Mouse (Mus musculus) olfactory bulb, adult 2 months (tissue): Measurements from ENCODE around the gene Thbs2. TPM values are rescaled to one million over a fixed set of nuclear protein-coding genes. Genes with fewer than 3 reads are reported as not detected.

ENCODE experiments used
- H3K27ac ChIP-seq: fragments of 200-500 bp; 2 replicates; pipeline ENCODE4 v1.5.1; 2012; ENCODE audit warnings: low read depth, low read length; ENCODE audit not compliant: insufficient read depth
- H3K4me1 ChIP-seq: fragments of 200-500 bp; 2 replicates; pipeline ENCODE4 v1.6.1; 2012; ENCODE audit warnings: low read length; ENCODE audit not compliant: control insufficient read depth, insufficient read depth
- H3K4me3 ChIP-seq: fragments of 200-500 bp; 2 replicates; pipeline ENCODE4 v1.5.1; 2012; ENCODE audit warnings: mild to moderate bottlenecking, low read depth, low read length, moderate library complexity; ENCODE audit not compliant: insufficient read depth
- CTCF ChIP-seq: fragments of 200-500 bp; IDR thresholded peaks from 2 replicates; pipeline ENCODE4 v1.5.1; 2012; ENCODE audit warnings: low read depth, mild to moderate bottlenecking, low read length, moderate library complexity; ENCODE audit not compliant: insufficient read depth
- POLR2A ChIP-seq: fragments of 200-500 bp; IDR thresholded peaks from 2 replicates; pipeline ENCODE4 v1.6.1; 2012; ENCODE audit warnings: mild to moderate bottlenecking, low read depth, low read length, moderate library complexity; ENCODE audit not compliant: insufficient read depth
- WGBS: fragments of 180-500 bp; shearing (Covaris S2); methylation state at CpG from one replicate; pipeline ENCODE4 v1.1.7; 2018; 5-methylcytosine and 5-hydroxymethylcytosine counted together
- polyA plus RNA-seq: library from polyadenylated mRNA; stranded (reverse); fragments of >200 nt; gene quantifications from 2 replicates; pipeline ENCODE4 v1.2.4, GENCODE M21; 2012; ENCODE audit warnings: low replicate concordance; ENCODE audit not compliant: missing spikeins, insufficient read depth, insufficient read length

Thbs2 gene
- polyA plus RNA-seq, 1 experiment = not detected

GRCm38 (mm10) chr17:14720227-14720626, 26.2 kb upstream of the Thbs2 start:
- Histone ChIP-seq H3K27ac (no peak overlapping the region), H3K4me1 (no peaks in the 10 kb centered on the region), H3K4me3 (no peak overlapping the region)
- WGBS = 80% methylated on average over 7 of the region's 7 CpGs
- TF ChIP-seq CTCF = no peak
- TF ChIP-seq POLR2A = no peak

DNA sequence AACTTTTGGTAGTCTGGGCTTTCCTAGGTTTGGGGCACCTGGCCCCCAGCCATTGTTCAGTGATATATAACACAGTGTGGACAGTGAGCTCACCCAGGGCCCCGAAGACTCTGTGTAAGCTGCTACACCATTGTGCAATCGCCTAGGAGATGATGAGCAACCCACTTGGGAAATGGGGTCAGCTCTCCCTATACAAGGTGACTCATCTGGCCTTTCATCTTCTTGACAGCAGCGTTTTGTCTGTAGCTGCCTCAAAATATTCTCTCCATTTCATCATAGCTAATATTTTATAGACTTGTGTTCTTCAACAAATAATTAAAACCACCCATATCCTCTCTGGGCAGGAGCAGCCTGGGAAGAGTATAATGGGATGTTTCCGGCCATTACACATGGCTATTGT, 24.8 kb upstream of the Thbs2 start:
- H3K4me1 ChIP-seq = no peaks in the 10 kb centered on the region
- 73% methylated on average over 4 of the region's 4 CpGs for WGBS
- no peak overlapping the region for H3K4me3 ChIP-seq
- TF ChIP-seq POLR2A (no peak), CTCF (no peak)
- no peak overlapping the region for H3K27ac ChIP-seq

GRCm38 (mm10) chr17:14714782-14715181, 20.7 kb upstream of the Thbs2 start:
- Histone ChIP-seq H3K4me1 (no peaks in the 10 kb centered on the region), H3K4me3 (no peak overlapping the region), H3K27ac (no peak overlapping the region)
- WGBS = 61% methylated on average over 8 of the region's 8 CpGs
- no peak for TF ChIP-seq POLR2A

- Histone ChIP-seq H3K27ac (no peak overlapping the region), H3K4me3 (no peak overlapping the region), H3K4me1 (no peaks in the 10 kb centered on the region)
- WGBS = 74% methylated on average over 3 of the region's 3 CpGs
- TF ChIP-seq POLR2A (no peak), CTCF (no peak)
Observed at GRCm38 (mm10) chr17:14714374-14714773, 20.3 kb upstream of the Thbs2 start.

DNA sequence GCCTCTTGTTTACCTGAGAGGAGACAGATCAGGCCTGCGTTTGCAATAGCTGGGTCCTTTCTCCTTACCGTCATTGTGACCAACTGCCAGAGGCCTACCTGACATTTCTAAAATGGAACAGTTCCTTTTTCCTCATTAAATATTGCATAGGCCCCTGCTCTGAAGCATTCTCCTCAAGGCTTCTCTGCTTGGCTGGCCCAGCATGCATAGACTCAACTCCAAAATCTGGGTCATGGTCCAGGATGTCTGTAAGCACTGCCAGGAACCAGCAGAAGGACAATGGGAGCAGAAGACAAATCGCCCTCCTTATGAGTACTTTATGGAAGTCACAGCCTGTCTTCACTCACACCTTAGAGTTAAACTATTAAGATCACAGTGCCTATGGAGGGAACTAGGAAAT, 17.7 kb upstream of the Thbs2 start:
- no peak overlapping the region for H3K4me3 ChIP-seq
- no peaks in the 10 kb centered on the region for H3K4me1 ChIP-seq
- H3K27ac ChIP-seq = no peak overlapping the region
- 96% methylated on average over 3 of the region's 3 CpGs for WGBS
- TF ChIP-seq POLR2A (no peak), CTCF (no peak)

DNA sequence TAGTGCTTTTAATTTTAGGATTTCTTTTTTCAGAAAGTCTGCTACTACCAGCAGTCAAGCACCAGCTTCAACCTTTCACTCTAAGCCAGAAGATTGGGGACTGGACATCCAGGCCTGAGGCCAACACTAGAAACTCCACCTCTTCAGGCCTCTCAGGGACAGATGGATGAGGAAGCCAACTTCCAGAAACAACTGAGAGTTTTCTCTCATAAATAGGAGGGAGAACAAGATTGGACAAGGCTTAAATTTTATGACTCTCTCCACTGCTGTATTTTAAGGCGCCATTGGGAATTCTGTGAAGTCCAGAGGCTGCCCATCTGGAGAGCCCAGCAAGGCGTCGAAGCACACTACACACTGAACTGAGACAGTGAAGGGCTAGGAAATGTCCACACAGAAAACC, 17.0 kb upstream of the Thbs2 start:
- Histone ChIP-seq H3K4me1 (no peaks in the 10 kb centered on the region), H3K27ac (no peak overlapping the region), H3K4me3 (no peak overlapping the region)
- WGBS = 95% methylated on average over 3 of the region's 3 CpGs
- TF ChIP-seq POLR2A (no peak), CTCF (no peak)

- Histone ChIP-seq H3K27ac (no peak overlapping the region), H3K4me3 (no peak overlapping the region), H3K4me1 (peaks cover 3% of the 10 kb centered on the region; the same call in 1 of the 2 replicates)
- 93% methylated on average over 4 of the region's 4 CpGs for WGBS
- TF ChIP-seq CTCF (no peak), POLR2A (no peak)
Observed at GRCm38 (mm10) chr17:14706066-14706465, 12.0 kb upstream of the Thbs2 start.

DNA sequence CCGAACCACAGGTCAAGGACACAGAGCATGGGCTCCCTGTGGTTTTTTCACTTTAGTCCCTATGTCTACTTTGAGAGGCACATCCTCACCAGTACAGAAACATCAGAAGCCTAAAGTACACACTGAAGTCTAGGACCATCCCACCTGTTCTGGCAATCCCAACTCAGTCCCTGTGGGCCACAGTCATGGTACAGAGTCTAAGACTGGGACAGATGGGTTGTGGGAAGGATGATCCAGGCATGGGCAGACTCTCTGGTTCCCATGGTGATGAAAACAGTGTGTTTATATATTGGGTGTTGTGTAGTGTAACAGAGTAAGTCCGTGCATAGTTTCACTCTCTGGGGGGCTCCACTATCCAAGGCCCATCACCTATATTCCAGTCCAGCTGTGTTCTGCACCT, 11.4 kb upstream of the Thbs2 start:
- 84% methylated on average over 2 of the region's 2 CpGs for WGBS
- TF ChIP-seq POLR2A = no peak
- no peak for TF ChIP-seq CTCF
- peaks cover 3% of the 10 kb centered on the region; the same call in 1 of the 2 replicates for H3K4me1 ChIP-seq
- H3K27ac ChIP-seq = no peak overlapping the region
- H3K4me3 ChIP-seq = no peak overlapping the region

- 88% methylated on average over 6 of the region's 6 CpGs for WGBS
- Histone ChIP-seq H3K27ac (no peak overlapping the region), H3K4me1 (peaks cover 3% of the 10 kb centered on the region; the same call in 1 of the 2 replicates), H3K4me3 (no peak overlapping the region)
- no peak for TF ChIP-seq POLR2A
- TF ChIP-seq CTCF = no peak
Observed at GRCm38 (mm10) chr17:14703771-14704170, 9.7 kb upstream of the Thbs2 start.

GRCm38 (mm10) chr17:14703268-14703667, 9.2 kb upstream of the Thbs2 start:
- H3K27ac ChIP-seq = no peak overlapping the region
- H3K4me3 ChIP-seq = no peak overlapping the region
- H3K4me1 ChIP-seq = peaks cover 3% of the 10 kb centered on the region; the same call in 1 of the 2 replicates
- WGBS = 88% methylated on average over 4 of the region's 4 CpGs
- TF ChIP-seq POLR2A (no peak), CTCF (no peak)
